Mouse (Mus musculus) heart, embryonic 16.5 days (tissue): ENCODE data around the gene Akr7a5. TPM values are rescaled to one million over a fixed set of nuclear protein-coding genes. Genes with fewer than 3 reads are reported as not detected.
A peak's percentile ranks its signal among the peaks of the same experiment; 100 is the strongest.

Experiments used
- ATAC-seq: fragments of 200-750 bp; cut with Nextera tagmentation; replicated peaks from 2 replicates; pipeline ENCODE4 v1.8.0; 2017; ENCODE audit warnings: moderate number of reproducible peaks; ENCODE audit not compliant: insufficient read depth, low FRiP score; ENCODE audit errors: extremely low read depth
- H3K27ac ChIP-seq: fragments of 300-500 bp; sonication (generic); 2 replicates; pipeline ENCODE4 v1.5.1; 2014; ENCODE audit warnings: mild to moderate bottlenecking, low read length, control low read depth, moderate library complexity
- H3K27me3 ChIP-seq: fragments of 300-500 bp; sonication (generic); 2 replicates; pipeline ENCODE4 v1.6.1; 2014; ENCODE audit warnings: low read length, mixed read lengths; ENCODE audit not compliant: control insufficient read depth, insufficient read depth
- H3K36me3 ChIP-seq: fragments of 300-500 bp; sonication (generic); 2 replicates; pipeline ENCODE4 v1.6.1; 2014; ENCODE audit not compliant: control insufficient read depth, insufficient read depth
- H3K4me1 ChIP-seq: fragments of 300-500 bp; sonication (generic); 2 replicates; pipeline ENCODE4 v1.6.1; 2014; ENCODE audit warnings: low read length, mixed read lengths; ENCODE audit not compliant: control insufficient read depth, insufficient read depth
- H3K4me2 ChIP-seq: fragments of 300-500 bp; sonication (generic); 2 replicates; pipeline ENCODE4 v1.6.1; 2014; ENCODE audit warnings: low read depth, mild to moderate bottlenecking, control low read depth, low read length
- H3K4me3 ChIP-seq: fragments of 300-500 bp; sonication (generic); 2 replicates; pipeline ENCODE4 v1.5.1; 2014; ENCODE audit warnings: mild to moderate bottlenecking, control low read depth, low read length
- H3K9ac ChIP-seq: fragments of 300-500 bp; sonication (generic); 2 replicates; pipeline ENCODE4 v1.6.1; 2014; ENCODE audit warnings: low read length, control low read depth
- H3K9me3 ChIP-seq: fragments of 300-500 bp; sonication (generic); replicated peaks from 2 replicates; pipeline ENCODE4 v1.6.1; 2016; ENCODE audit warnings: low read length; ENCODE audit not compliant: control insufficient read depth
- WGBS: fragments of 180-500 bp; shearing (Covaris S2); extraction: QIAGEN DNeasy Blood & Tissue Kit; methylation state at CpG from one replicate; pipeline ENCODE4 v1.1.7; 2014; 5-methylcytosine and 5-hydroxymethylcytosine counted together
- polyA plus RNA-seq: library from polyadenylated mRNA; unstranded; fragments of >200 nt; fragmentation: Nextera tagmentation; extraction: Ambion mirVana; gene quantifications from 2 replicates; pipeline ENCODE4 v1.2.1, GENCODE M21; 2015

The Akr7a5 gene
- polyA plus RNA-seq, 1 experiment from 2014 or later = 74.5 TPM

- 13% methylated on average over 24 of the region's 24 CpGs for WGBS
- Histone ChIP-seq H3K9ac (peak overlapping the region; percentile 62), H3K4me1 (no peaks in the 10 kb centered on the region), H3K9me3 (no peaks in the 10 kb centered on the region), H3K27me3 (0 out of 2 replicates have a peak, but pooled peaks cover 2% of the 10 kb centered on the region), H3K36me3 (no peaks in the 10 kb centered on the region), H3K27ac (no peak overlapping the region), H3K4me2 (peak overlapping the region; percentile 75), H3K4me3 (peak overlapping the region; percentile 41)
- ATAC-seq = peak; percentile 75
Observed at GRCm38 (mm10) chr4:139336822-139337483, 26.4 kb downstream of the Akr7a5 start.

GRCm38 (mm10) chr4:139338145-139338544 is 27.6 kb downstream of the Akr7a5 start:
- WGBS = 44% methylated on average over 33 of the region's 33 CpGs
- Histone ChIP-seq H3K36me3 (no peaks in the 10 kb centered on the region), H3K9ac (no peak overlapping the region), H3K4me3 (no peak overlapping the region), H3K4me1 (no peaks in the 10 kb centered on the region), H3K27me3 (0 out of 2 replicates have a peak, but pooled peaks cover 2% of the 10 kb centered on the region), H3K27ac (no peak overlapping the region), H3K9me3 (no peaks in the 10 kb centered on the region), H3K4me2 (no peak overlapping the region)
- ATAC-seq = no peak

GRCm38 (mm10) chr4:139340835-139341234 is 30.3 kb downstream of the Akr7a5 start:
- H3K4me1 ChIP-seq = no peaks in the 10 kb centered on the region
- H3K4me2 ChIP-seq = no peak overlapping the region
- 0 out of 2 replicates have a peak, but pooled peaks cover 2% of the 10 kb centered on the region for H3K27me3 ChIP-seq
- H3K27ac ChIP-seq = no peak overlapping the region
- no peak overlapping the region for H3K9ac ChIP-seq
- H3K36me3 ChIP-seq = no peaks in the 10 kb centered on the region
- ATAC-seq = no peak
- WGBS = 78% methylated on average over 4 of the region's 4 CpGs
- H3K9me3 ChIP-seq = no peaks in the 10 kb centered on the region
- no peak overlapping the region for H3K4me3 ChIP-seq

GRCm38 (mm10) chr4:139341556-139342233 is 31.2 kb downstream of the Akr7a5 start:
- Histone ChIP-seq H3K9ac (no peak overlapping the region), H3K9me3 (no peaks in the 10 kb centered on the region), H3K4me1 (no peaks in the 10 kb centered on the region), H3K27me3 (0 out of 2 replicates have a peak, but pooled peaks cover 2% of the 10 kb centered on the region), H3K4me2 (no peak overlapping the region), H3K4me3 (no peak overlapping the region), H3K27ac (no peak overlapping the region), H3K36me3 (no peaks in the 10 kb centered on the region)
- 70% methylated on average over 7 of the region's 7 CpGs for WGBS
- ATAC-seq = no peak

- no peaks in the 10 kb centered on the region for H3K27me3 ChIP-seq
- H3K36me3 ChIP-seq = peaks cover 10% of the 10 kb centered on the region
- no peak overlapping the region for H3K4me3 ChIP-seq
- H3K9me3 ChIP-seq = no peaks in the 10 kb centered on the region
- WGBS = 40% methylated on average over 5 of the region's 5 CpGs
- no peak overlapping the region for H3K4me2 ChIP-seq
- no peak for ATAC-seq
- H3K9ac ChIP-seq = 0 out of 2 replicates have a peak overlapping the region, but pooled peaks have one; percentile 21
- H3K27ac ChIP-seq = no peak overlapping the region
- H3K4me1 ChIP-seq = no peaks in the 10 kb centered on the region
Observed at GRCm38 (mm10) chr4:139343718-139344117, 33.2 kb downstream of the Akr7a5 start.

- no peak overlapping the region for H3K4me3 ChIP-seq
- ATAC-seq = no peak
- H3K4me1 ChIP-seq = peaks cover 2% of the 10 kb centered on the region; the same call in 1 of the 2 replicates
- peaks cover 16% of the 10 kb centered on the region for H3K36me3 ChIP-seq
- H3K9me3 ChIP-seq = no peaks in the 10 kb centered on the region
- no peaks in the 10 kb centered on the region for H3K27me3 ChIP-seq
- H3K9ac ChIP-seq = no peak overlapping the region
- no peak overlapping the region for H3K4me2 ChIP-seq
- WGBS = 83% methylated on average over 23 of the region's 23 CpGs
- H3K27ac ChIP-seq = no peak overlapping the region
Observed at GRCm38 (mm10) chr4:139345416-139346019, 35.0 kb downstream of the Akr7a5 start.

- H3K36me3 ChIP-seq = peaks cover 16% of the 10 kb centered on the region
- ATAC-seq = peak; percentile 92
- peaks cover 17% of the 10 kb centered on the region for H3K4me1 ChIP-seq
- H3K27ac ChIP-seq = peak within 1 kb of the TSS; percentile 97
- peak within 1 kb of the TSS; percentile 95 for H3K9ac ChIP-seq
- H3K9me3 ChIP-seq = no peaks in the 10 kb centered on the region
- peak within 1 kb of the TSS; percentile 90 for H3K4me3 ChIP-seq
- WGBS = under 1% methylated on average over 64 of the region's 64 CpGs
- peak within 1 kb of the TSS; percentile 98 for H3K4me2 ChIP-seq
- no peaks in the 10 kb centered on the region for H3K27me3 ChIP-seq
Observed at GRCm38 (mm10) chr4:139351931-139352711, 41.6 kb downstream of the Akr7a5 start, which contains the start of the genes Mrto4, Emc1 and Ubr4. Mrto4 (minus strand) TSS chr4:139352576. Emc1 (plus strand) TSS chr4:139352587. Ubr4 (plus strand) TSS chr4:139352609.

GRCm38 (mm10) chr4:139352832-139353231 is 42.3 kb downstream of the Akr7a5 start:
- H3K9me3 ChIP-seq = no peaks in the 10 kb centered on the region
- 2% methylated on average over 7 of the region's 7 CpGs for WGBS
- peak; percentile 15; the same call in 1 of the 2 replicates for ATAC-seq

More at GRCm38 (mm10) chr4:139352832-139353231, 42.3 kb downstream of the Akr7a5 start:
- peaks cover 18% of the 10 kb centered on the region for H3K36me3 ChIP-seq
- H3K27ac ChIP-seq = peak overlapping the region; percentile 97
- peak overlapping the region; percentile 90 for H3K4me3 ChIP-seq
- peak overlapping the region; percentile 95 for H3K9ac ChIP-seq
- H3K4me1 ChIP-seq = peaks cover 17% of the 10 kb centered on the region
- H3K4me2 ChIP-seq = peak overlapping the region; percentile 98
- no peaks in the 10 kb centered on the region for H3K27me3 ChIP-seq
